Mouse (Mus musculus) kidney, postnatal 25 days (tissue): ENCODE results near the gene Fam198a.

Source experiments
- DNase-seq, 2 experiments: peaks; one replicate each; pipeline ENCODE4 v3.0.0; 2021; ENCODE audit warnings: mixed read lengths in 2 of 2

The Fam198a gene

DNA sequence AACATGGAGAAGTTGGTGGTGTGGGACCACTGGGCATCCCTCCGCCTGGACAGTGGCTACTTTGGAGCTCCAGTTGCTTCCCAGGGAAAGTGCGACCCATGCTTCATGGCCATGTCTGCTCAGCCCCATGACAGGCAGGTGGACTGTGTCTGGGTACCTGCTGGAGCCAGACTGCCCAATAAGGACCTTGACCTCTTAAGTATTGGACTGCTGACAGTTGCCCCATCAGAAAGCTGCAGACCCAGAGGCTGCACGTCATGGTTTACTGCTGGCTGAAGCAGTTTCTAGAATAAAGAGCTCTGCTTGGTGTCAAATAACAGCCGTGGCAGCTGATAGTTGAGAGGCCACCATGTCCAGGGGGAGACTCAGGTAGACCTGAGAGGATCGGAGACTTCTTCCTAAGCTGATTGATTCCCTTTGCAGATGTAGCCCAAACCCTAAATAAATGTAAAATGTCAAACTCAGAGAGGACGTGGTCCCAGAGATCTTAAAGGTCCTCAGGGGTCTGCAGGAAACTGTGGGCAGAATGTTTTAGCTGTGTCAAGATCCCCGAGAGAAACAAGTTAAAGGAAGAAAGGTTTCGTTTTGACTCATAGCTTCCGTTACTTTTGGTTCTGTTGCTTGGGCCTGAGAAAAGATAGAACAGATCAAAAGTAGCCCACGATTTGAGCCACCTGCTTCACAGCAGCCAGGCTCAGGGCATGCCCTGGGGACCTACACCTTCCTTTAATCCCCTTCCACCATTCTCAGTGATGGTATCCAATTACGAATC lies 24.0 kb upstream of the Fam198a start:
- DNase-seq: no peak

DNA sequence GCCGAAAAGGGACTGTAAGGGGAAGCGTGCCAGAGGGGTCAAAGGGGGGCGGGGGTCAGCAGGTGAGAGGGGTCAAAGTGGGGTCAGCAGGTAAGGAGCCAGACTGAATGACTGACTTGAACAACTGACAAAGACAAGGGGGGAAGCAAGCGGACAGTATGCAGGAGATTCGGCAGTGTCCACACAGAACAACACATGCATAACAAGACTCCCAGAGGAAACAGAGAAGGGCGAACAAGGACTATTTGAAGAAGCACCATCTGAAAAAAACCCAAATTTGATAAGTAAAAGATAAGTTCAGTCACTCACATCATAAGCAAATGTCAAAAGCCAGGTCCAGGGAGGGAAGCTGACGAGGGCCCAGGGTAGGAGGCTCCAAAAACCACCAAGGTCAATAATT lies 23.1 kb upstream of the Fam198a start:
- DNase-seq: no peak

DNA sequence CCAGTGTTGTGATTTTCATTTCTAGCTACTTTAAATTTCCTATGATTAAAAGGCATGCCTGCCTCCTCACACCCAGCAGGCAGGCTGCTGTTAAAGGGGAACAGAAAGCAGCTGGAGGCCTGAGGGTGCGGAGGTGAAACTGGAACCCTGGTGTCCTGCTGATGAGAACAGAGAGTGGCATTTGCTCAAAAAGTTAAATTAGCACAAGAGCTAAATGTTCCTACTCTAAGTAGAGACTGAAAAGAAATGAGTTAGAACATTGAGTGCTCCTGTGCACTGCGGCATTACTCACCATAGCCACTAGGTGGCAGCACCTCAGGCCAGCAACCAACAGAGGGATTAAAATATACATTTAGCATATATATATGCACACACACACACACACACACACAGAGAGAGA lies 22.3 kb upstream of the Fam198a start:
- peak in 1 of 2 experiments; percentile 54 for DNase-seq

DNA sequence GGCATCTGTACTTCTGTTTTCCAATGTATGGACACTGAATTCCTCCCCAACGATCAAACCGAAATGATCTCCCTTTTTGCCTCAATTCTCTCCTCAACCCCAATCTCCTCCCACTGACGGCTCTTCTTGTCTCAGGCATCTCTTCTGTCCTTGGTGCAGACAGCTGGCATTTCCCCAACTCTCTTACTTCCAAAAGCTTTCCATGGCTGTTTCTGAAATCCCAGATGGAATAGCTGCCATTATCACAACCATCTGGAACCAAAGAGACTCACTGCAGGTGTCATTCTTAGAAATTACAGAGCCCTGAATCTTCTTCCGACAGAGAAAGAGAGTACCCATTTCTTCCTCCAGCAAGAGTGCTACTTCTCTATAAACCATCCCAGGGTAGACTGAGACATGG lies 15.9 kb upstream of the Fam198a start:
- DNase-seq: no peak

DNA sequence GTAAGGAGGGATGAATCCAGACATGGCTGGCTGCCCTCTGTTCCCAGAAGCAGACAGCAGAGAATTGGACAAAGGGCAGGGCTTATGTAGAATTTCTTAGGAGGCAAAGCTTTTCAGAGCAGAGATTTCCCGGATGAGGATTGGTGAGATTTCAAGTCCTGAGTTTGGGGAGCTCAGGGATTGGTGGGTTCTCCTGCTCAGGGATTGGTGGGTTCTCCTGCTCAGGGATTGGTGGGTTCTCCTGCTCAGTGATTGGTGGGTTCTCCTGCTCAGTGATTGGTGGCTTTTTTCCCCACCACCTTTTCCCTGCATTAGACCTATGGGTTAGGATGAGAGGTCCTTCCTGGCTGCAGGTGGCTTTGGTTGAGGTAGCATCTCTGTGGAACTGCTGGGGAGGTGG lies 13.8 kb upstream of the Fam198a start:
- DNase-seq: no peak

DNA sequence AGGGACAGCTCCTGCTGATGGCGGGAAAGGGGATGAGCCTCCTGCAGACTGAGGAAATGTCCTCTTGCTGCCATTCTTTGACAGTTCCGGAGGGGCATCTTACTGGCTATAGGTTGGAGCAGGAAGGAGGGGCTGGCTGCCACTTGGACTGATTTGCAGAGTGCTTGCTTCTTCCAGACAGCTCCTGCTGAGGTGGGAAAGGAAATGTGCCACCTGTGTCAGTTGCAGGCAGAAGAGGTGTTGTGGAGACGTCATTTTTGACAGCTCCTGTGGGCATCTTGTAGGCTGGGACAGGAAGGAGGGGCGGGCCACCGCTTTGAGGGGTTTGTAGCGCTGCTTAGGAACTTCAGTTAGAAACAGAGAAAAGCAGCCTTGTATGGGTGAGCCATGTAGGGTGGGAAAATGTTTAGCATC lies 13.3 kb upstream of the Fam198a start:
- DNase-seq: no peak

DNA sequence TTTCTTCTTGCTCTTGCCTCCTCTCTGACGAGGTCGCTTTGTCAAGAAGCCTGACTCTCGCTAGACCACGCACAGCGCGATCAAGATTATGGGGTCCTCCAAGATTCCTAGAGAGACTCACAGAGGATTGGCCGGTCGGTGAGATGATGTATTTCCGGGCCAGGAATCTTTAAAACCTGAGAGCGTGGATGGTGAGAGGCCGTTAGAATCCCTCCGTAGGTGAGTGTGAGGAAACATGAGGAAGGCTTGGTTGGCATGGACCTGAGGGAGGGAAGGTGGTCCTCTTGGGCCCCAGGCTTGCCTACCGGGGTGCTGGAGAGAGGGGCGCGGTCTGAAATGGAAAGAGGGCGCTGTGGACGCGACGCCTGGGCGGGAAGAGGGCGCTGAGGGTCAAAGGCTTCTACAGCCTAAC lies 12.8 kb upstream of the Fam198a start:
- no peak for DNase-seq

DNA sequence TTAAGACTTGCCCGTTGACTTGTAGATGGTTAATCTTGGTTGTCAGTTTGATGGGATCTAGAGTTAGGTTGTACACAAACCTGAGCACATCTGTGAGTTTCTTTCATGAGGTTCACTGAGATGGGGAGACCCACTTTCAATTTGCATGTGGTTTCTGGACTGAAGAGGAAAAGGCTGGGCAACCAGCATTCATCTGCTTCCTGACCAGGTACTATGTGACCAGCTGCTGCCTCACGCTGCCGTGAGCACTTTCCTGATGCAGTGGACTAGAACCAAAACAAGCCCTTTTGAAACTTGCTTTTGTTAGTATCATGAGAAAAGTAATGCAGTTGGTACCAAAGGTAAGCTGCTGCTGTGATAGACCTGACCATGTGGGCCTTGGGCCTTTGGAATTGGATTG lies 7.8 kb upstream of the Fam198a start:
- no peak for DNase-seq

DNA sequence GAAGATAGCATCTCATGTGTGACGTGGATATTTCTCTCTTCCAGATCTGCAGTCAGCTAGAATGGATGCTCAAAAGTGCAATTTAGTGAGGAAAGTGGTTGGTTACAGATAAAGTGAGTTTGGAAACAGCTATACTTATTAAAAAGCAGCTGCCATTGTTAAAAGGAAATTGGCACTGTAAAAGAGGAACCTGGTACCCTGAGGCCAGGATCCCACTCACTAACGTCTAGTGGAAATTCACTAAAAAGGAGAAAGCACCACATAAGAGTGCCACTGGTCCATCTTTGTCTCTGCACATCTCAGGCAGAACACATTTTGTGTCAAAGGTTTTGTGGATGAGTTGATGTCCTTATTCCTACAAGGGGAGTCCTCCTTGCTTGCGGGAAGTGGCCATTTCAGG lies 7.2 kb upstream of the Fam198a start:
- DNase-seq: no peak

DNA sequence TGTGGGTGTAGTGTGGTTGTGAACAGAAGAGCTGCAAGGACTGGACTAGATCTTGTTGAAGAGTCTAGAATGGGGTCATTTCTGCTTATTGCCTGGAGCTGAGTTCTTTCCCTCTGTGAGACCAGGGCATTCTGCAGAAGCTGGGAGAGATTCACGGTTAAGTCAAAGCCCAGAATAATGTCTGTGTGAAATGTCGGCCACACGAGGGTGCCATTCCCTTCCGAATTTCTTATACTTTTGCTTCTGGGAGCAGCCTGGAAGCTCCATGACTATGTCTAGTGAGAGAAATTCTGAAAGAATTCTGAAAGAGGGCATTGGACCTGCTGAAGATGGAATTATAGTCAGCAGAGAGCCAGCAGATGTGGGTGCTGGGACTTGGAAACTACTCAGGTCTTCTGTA lies 3.0 kb upstream of the Fam198a start:
- DNase-seq: peak; percentile 70 to 76

DNA sequence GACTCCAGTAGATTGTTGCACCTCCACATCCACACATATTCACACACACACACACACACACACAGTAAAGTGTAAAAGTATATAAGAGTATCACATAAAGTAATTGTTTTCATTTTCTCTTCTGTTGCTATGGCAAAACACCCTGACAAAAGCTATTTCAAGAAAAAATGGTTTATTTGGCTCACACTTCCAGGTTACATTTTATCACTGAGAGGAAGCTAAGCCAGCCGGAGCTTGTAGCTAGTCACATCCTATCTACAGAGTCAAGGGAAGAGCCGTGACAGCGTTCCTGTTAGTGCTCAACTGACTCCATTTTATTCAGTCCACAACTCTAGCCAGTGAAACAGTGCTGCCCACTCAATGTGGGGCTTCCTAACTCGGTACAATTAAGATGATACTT lies 2.4 kb upstream of the Fam198a start:
- DNase-seq: no peak

DNA sequence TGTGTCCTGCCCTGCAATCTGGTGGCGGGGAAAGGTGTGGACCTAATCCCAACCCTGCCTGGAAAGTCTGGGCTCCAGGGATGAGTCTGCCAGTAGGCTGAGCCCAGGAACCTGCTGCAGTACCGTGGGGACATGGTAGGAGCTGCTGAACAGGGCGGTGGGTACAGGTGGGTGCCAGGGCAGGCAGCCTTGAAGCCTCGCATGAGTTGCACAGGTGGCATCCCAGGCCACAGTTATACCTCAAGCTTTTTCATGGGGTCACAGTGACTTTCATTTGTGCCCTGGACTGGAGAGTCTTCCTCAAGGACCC lies 281 bp downstream of the Fam198a start:
- no peak for DNase-seq

DNA sequence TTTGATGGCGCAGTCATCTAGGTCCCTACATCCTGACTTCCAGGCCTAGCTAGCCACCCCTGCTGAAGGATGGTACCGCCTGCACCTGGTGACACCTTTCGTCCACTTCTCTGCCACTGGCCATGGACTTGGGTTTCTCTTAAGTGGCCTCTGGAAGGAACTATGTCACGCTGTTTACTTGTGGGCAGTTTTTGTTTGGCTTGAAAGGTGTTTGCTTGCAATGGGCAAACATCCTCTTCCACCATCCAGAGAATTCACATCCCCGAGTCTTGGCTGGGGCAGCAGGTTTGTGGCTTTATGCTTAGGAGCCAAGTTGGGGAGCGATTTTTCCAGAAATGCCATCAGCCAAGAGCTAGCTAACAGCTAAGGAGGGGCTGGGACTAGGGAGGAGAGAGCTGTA lies 1.8 kb downstream of the Fam198a start:
- peak in 1 of 2 experiments; percentile 22 for DNase-seq

DNA sequence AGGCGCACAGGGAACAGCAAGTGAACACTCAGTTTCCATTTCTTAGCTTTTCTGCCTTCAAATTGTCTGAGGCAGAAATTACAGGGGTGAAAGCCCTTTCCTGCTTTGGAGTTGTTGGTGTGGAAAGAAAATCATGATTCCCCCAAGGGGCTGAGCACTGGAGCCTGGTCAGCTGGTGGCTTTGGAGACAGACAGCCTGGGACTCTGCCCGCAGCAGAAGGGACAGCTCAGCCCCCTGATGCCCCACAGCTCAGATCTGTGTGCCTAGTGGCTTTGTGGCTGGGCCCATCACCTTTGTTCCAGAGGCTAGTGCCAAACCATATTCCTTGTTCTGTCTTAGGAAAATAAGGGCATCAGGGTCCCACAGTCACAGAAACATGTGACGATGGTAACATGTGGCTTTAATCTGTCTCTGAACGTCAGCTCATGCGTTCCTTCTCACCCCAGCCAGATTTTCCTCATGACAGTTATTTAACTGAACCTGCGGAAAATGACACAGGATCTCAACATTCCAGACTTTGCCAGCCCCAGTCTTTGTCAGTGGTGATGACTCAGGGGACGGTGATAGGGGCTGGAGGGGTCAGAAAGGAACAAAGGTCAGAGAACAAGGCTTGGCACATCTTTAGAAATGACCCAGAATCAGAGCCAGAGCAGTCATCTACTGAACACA lies 9.3 kb downstream of the Fam198a start:
- DNase-seq: peak in 1 of 2 experiments; percentile 32

DNA sequence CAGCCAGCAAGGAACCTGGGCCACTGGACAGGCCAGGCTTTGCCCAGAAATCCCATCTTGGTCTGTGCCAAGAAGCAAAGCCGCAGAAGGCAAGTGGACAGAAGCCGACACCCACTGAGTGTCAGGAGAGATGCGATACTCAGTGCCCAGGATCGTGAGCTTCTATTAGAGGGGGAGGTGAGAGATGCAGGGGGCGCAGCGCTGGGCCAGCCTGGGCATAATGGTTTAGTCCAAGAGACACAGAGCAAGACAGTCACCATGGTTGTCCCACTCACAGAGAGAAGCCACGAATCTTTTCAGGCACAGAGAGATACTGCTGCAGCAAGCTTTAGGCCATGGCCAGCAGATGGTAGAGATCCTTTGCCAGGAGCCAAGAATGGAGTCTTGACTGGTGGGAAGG lies 14.2 kb downstream of the Fam198a start:
- peak in 1 of 2 experiments; percentile 28 for DNase-seq

DNA sequence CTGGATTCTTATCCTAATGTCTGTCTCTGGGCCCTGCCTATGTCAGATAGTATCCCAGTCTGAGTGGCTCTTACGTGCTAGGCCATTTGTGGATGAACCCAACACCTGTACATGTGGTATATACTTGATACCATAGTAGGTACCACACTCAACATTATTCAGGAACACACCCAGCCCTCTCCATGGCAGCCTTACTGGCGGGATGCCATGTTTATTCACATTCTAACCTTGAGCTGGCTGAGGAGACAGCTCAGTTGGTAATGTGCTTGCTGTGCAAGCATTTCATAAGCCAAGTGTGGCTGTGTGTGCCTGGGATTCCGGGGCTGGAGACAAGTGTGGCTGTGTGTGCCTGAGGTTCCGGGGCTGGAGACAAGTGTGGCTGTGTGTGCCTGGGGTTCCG lies 17.5 kb downstream of the Fam198a start:
- DNase-seq: peak; percentile 23 to 48

DNA sequence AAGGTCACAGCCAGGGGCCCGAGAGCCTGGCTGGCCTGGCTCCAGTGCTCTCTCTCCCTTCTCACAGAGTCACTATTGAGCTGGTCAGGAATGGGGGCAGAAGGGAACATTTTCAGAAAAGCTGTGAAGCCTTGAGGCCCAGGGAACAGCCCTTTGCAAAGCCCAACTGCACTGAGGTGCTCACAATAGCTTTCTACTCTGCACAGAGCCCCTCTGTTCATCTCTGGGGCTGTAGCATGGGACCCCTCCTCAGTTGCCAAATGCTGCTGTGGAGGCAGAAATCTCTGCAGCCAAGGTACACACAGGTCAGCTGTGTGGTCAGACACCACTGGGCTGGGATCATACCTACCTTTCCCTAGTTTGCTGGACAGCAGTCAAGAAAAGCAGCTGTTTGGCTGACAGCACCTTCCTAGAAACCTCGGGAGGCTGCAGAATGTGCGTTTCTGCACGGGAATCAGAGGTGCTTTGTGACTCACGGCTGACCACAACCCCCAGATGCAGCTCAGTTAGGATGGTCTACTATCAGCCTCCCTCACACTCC lies 19.1 kb downstream of the Fam198a start:
- peak in 1 of 2 experiments; percentile 23 for DNase-seq

DNA sequence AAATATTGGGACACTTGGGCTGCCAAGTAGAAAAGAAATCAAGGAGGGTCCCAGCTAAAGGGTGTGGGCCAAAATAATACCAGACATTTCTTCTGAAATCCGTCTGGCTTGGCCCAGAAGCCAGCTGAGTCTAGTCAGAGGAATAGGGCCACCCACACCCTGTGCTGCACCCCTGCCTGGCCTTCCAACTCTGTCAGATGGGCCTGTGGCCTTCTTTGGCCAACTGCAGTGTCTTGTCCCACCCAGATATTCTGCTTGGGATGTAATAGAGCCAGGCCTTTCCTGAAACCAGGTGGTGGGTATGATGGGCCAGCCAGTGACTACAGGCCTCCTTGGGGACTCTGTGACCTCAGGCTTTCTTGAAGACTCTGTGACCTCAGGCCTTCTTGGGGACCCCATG lies 22.4 kb downstream of the Fam198a start:
- DNase-seq: no peak

DNA sequence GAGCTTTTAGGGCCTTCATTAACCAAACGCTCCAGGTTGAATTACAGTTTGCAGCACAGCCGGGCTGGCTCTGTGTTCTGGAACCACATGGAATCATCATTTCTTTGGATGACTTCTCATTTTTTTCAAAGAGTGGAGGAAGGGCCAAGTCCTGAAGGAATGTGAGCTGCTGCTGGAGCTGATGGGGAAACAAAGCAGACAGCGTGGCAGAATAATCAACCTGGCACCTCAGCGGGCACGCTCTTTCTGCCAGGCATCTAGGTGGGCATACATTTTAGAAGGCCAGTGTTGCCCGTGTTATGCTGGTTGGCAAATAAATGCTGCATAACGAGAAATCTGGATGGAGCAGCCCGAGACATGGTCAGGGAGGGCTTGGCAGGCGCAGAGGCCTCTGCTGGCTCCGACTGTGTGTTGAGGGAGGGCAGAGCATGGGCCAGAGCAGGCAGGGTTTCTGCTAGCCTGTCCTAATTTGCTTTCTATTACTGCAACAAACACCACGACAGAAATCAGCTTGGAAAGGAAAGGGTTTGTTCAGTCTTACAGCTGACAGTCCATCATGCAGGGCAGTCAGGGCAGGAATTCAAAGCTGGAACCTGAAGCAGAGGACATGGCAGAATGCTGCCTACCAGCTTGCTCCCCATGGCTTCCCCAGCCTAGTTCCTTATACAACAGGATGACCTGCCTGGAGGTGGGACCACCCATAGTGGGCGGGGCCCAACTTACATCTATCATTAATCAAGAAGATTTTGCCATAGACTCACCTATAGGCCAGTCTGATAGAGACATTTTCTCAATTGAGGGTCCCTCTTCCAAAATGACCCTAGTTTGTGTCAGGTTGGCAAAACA lies 23.6 kb downstream of the Fam198a start:
- no peak for DNase-seq

DNA sequence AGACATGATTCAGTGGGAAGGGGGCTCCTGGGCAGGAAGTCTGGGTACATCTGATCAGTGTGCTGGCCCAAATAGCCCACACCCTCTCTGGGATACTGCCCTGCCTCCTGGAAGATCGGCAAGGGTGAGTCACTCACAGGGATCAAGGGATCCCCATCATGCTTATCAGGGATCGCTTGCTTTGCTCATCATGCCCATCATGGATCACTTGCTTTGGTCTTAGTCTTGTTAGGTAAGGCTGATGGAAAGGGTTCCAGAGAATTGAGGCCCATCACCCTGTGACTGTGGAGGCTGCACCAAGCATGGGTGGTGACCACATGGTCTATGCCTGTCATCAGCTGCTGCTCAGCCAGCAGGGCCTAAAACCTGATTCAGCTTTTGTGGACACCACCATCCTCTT lies 24.5 kb downstream of the Fam198a start:
- DNase-seq: no peak

DNA sequence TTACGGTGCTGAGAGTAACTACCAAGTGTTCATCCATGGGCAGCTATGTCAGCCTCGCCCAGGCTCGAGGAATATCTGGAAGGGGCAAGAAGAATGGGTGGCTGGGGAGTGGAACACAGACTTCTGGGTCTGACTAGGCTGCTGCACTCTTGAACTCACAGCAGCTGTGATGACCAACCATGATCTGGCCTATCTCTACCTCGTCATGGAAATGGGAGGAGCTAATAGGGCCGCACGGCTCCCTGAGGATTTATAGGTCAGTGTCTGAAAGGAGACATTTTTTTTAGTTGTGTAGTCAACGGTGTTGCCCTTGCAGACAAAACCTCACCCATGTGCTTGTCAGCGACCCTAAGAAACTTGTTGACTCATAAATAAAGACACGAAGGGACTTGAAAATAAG lies 30.3 kb downstream of the Fam198a start:
- no peak for DNase-seq

DNA sequence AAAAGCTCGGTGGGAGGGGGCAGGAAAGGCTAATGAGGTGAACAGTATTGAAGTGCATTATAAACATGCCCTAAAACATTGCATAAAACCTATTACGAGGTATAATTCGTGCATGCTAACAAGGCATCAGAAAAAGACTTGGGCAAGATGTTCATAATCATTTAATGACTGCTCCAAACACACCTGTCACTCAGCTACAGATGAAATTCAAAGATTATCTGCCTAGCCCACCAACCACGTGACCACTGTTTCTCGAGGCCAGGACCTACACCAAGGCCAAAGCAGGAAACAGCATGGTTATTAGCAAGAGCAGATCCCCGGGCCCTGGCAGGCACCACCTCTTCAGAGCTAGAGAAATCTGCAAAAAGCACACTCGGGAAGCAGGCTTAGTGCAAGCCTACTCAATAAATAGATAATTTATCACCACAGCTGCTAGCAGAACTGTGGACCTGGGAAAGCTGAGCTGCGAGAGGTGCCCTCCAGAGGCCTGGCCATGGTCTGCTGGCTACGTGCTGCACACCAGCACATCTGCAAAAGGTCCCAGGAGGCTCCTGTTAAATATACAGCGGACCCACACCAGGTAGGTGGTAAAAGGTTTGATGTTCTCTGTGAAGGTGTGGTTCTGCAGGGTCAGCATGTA lies 30.8 kb downstream of the Fam198a start:
- DNase-seq: no peak

DNA sequence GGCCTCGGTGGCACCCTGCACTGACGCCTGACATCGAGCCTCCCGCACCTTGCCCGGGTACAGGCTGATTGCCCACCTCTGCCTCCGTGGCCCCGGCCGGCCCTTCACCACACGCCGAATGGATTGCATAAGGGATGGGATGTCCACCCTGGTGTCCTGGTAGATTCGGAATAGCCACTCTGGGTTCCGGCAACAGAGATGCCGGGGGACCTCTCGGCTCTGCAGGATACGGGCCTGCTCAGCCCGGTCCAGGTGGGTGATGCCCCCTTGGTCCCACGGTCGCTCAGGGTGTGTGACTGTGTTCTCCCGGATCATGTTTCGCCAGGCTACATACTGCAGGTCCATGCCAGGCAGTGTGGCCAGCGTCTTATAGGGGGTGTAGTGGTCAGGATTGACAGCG lies 31.4 kb downstream of the Fam198a start:
- no peak for DNase-seq
